Mouse (Mus musculus): ENCODE results near the gene Brsk1.

GRCm38 (mm10) chr7:4746326-4746980 is 56.0 kb downstream of the Brsk1 start:
- TF ChIP-seq CTCF (IDR thresholded peaks at IDR 0.05; ENCODE audit: control insufficient read depth, insufficient read depth, insufficient replicate concordance, low read depth, low read length) = no peak
- TF ChIP-seq POLR2A (IDR thresholded peaks at IDR 0.05; ENCODE audit: control insufficient read depth, low read depth, low read length) = no peak
